Mouse (Mus musculus) right cerebral cortex, postnatal 25 days (tissue): Measurements from ENCODE around the gene Stap2.

ENCODE experiments used
- DNase-seq: peaks from one replicate; pipeline ENCODE4 v3.0.0; 2022

The Stap2 gene

DNA sequence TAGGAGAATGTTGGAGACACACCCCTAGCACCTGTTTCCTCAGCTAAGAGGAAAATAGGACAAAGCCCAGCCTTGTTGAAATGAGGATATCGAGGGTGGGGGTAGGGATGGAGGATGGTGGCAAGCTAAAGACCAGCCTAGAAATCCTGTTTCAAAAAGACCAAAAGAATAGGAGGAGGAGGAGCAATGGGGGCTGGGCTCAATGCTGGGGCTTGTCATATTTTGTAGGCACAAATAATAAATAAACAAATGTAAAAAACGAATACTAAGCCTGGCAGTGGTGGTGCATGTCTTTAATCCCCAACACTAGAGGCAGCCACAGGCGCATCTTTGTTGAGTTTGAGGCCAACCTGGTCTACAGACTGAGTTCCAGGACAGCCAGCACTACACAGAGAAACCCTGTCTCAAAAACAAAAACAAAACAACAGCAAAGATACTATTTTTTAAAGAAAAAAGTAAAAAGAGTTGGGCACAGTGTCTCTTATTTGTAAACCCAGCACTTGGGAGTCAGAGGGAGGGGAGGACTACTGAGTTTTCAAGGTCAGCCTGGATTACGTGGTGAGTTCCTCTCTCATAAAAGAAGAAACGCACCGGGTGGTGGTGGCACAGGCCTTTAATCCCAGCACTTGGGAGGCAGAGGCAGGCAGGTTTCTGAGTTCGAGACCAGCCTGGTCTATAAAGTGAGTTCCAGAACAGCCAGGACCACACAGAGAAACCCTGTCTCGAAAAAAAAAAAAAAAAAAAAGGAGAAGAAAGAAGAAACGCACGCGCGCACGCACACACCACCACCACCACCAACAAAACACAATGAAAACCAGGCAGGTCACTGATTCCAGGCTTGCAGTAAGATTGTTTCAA is 47.4 kb downstream of the Stap2 start:
- no peak for DNase-seq

DNA sequence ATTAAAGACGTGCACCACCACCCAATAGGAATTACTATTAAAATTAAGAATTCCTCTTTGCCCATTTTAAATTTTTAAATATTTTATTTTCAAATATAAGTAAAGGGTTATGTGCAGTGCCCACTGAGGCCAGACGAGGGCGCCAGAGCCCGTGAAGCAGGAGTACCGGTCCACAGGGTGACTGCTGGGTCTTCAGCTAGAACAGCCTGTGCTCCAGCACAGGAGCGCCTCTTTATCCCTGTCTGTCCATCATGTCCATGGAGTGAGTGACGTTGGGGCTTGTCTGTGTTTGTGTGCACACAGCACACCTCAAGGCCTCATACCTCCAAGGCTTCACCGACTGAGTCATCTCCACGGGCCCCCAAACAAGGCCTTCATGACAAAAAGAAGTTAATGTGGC is 48.2 kb downstream of the Stap2 start:
- DNase-seq = peak; percentile 61

DNA sequence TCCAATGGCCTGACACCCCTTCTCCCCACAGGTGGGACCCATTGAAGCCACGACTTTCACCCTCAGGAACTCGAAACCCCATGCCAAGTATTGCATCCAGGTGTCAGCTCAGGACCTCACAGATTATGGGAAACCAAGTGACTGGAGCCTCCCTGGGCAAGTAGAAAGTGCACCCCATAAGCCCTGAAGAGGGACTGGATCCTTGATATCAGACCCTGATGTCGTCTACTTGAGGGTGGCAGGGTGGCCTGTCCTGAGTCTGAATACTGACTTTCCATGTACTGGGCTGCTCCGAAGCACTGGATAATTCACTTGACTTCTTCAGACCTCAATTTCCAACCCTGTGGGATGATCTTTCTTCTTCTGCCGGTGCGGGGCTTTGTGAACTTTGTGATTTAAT is 48.8 kb downstream of the Stap2 start:
- no peak for DNase-seq

DNA sequence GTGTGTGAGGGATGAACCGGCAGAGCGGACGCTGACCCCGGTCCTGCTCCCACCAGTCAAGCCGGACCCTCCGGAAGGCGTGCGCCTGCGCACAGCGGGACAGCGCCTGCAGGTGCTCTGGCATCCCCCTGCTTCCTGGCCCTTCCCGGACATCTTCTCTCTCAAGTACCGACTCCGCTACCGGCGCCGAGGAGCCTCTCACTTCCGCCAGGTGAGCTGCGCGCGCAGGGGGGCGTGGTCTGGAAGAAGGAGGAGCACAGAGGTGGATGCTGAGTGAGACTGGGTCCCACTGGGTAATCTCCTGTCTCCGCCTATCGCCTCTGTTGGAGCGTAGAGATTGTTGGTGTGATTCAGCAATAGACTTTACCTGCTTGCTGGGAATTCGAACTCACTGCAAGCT is 49.3 kb downstream of the Stap2 start:
- DNase-seq = peak; percentile 86

DNA sequence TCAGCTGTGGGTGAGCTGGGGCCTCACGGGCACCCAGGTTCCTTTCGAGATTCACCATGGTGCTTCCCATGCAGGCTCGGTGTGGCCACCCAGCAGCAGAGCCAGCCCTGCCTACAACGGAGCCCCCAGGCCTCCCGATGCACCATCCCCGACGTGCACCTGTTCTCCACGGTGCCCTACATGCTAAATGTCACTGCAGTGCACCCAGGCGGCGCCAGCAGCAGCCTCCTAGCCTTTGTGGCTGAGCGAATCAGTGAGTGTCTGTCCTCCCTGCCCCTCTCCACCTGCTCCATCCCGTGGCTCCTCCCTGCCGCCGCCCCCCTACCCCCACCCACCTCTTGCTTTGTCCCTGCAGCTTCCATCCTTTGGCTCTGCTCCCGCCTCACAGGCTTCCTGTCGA is 51.2 kb downstream of the Stap2 start:
- DNase-seq = no peak

DNA sequence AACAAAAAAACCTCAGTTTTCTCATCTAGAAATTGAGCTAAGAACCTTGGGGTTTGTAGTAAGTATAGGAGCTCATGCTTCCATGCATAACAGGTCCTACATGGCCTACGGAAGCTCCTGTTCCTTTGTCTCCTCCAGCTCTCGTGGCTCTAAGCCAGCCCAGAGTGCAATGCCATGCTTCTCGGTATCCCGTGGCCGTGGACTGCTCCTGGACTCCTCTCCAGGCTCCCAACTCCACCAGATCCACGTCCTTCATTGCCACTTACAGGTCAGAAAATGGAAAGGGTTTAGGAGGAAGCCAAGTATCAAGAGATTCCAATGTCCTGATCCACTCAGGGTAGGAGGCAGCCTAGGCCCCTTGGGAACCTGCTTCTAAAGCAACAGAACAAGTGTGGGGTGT is 51.6 kb downstream of the Stap2 start:
- DNase-seq = no peak

DNA sequence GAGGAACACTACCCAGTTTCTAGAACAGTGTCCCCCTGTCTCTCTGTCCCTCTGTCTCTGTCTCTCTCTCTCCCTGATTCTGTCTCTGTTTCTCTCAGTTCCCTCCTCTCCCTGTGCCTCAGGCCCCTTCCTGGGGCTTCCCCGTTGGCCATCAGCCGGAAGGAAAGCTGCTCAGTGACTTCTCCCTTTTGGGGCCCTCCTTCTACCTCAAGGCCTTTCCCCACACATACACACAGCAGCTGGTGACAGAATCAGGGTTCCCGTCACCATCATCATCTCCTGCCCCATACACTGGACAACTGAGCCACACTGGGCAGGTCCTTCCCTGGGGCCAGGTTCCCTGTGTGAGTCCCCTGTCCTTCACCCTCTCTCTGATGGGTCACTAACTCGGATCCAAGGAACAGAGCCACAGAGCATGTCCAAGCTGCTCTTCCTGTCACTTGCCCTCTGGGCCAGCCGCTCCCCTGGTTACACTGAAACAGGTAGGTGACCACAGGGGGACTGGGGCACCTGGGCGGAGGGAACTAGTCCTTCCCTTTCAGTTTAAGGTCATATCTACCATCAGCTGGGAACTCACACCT is 52.8 kb downstream of the Stap2 start, which contains the start of gene Ebi3:
Gene Ebi3 (plus strand): TSS at position 194 of the 581 bp plus-strand sequence.
- no peak for DNase-seq

DNA sequence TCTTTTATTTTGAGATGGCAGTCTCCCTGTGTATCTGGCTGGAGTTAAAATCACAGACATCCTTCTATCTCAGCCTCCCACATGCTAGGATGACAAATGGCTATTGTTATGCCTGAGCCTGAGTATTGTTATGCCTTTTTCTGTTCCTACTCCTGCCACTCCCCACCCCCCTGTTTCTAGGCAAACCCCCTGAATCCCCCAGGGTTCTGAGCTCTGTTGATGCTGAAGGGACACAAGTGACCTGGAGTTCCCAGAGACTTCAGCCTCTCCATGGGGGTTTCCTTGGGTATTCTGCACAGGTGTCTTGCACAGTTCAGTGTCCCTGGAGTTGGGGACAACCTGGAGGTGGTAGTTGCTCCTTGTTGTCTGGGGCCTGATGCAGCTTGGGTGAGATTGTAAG is 53.3 kb downstream of the Stap2 start:
- no peak for DNase-seq

DNA sequence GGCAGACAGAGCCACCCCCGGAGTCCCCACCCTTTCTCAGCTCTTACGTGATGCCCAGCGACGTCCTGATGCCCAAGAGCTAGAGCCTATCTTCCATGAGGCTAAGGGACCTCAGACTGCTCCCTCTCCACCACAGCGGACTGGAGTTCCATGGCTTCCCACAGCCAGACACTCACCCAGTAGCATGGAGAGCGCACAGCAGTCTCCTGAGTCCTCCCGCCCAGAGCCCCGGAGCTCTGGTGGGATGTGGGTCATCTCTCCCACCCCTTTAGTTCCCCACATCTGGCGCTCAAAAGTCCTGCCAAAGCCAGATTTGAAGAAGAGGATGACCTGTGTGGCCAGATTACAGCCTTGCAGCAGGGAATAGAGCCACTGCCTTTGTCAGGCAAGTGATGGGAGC is 54.8 kb downstream of the Stap2 start:
- DNase-seq = no peak

DNA sequence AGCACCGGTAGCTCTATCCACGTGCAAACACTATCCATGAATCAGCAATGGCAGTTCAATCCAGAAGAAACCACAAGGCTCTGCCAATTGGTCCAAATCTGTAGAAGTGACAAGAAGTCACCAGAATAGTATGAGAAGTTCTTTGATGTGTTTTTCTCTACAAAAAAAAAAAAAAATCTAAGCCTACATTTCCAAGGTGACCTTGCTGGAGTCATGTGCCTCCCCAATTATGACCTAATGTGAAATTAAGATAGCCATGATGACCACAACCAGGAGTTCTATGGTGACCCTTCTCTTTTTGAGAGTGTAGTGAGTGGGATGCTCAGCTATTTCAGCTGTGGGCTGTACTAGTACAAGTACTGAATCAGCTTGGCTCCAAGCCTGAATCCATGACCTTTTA is 56.0 kb downstream of the Stap2 start, which contains the start of gene Zfp119b:
Gene Zfp119b (minus strand): TSS at position 101 of the 400 bp plus-strand sequence.
- DNase-seq = no peak

DNA sequence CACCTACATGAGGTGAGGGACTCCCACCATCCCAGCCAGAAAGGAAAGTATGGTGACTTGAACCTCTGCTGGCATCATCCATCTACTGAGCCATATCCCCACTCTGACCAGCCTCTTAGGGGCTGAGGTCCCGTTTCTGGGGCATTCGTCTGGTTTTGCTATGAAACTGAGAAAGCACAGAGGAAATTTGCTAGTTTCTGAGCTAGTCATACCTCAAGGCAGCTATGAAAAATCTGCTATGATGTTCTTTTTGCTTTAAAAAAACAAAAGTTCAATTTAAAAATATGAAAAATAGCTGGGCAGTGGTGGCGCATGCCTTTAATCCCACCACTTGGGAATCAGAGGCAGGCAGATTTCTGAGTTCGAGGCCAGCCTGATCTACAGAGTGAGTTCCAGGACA is 56.7 kb downstream of the Stap2 start:
- no peak for DNase-seq
